Mouse (Mus musculus) splenic B cell, adult 2 months (primary cell): ENCODE data around the gene Zfp318.

Source experiments
- DNase-seq: peaks from one replicate; pipeline ENCODE4 v3.0.0-alpha.2; 2011; ENCODE audit warnings: low read depth, low spot score
- H3K27me3 ChIP-seq: 2 replicates; pipeline ENCODE4 v1.6.1; 2012; ENCODE audit warnings: mild to moderate bottlenecking, low read length, moderate library complexity, mixed read lengths; ENCODE audit not compliant: control insufficient read depth, poor library complexity, insufficient read depth, severe bottlenecking
- H3K36me3 ChIP-seq: 2 replicates; pipeline ENCODE4 v1.6.1; 2012; ENCODE audit warnings: mild to moderate bottlenecking, low read length, moderate library complexity, mixed read lengths; ENCODE audit not compliant: control insufficient read depth, poor library complexity, insufficient read depth, severe bottlenecking

Zfp318 gene

GRCm38 (mm10) chr17:46460673-46461072, 77.1 kb downstream of the Zfp318 start:
- Histone ChIP-seq H3K27me3 (no peaks in the 10 kb centered on the region; the same call in 1 of the 2 replicates), H3K36me3 (no peaks in the 10 kb centered on the region)
- DNase-seq, result no peak

GRCm38 (mm10) chr17:46461347-46461746, 77.8 kb downstream of the Zfp318 start:
- DNase-seq, result no peak
- H3K36me3 ChIP-seq, result no peaks in the 10 kb centered on the region
- H3K27me3 ChIP-seq, result no peaks in the 10 kb centered on the region; the same call in 1 of the 2 replicates

- no peaks in the 10 kb centered on the region for H3K36me3 ChIP-seq
- H3K27me3 ChIP-seq, result no peaks in the 10 kb centered on the region; the same call in 1 of the 2 replicates
- DNase-seq, result no peak
Measured at GRCm38 (mm10) chr17:46462226-46462625, 78.7 kb downstream of the Zfp318 start.

GRCm38 (mm10) chr17:46467830-46468229, 84.3 kb downstream of the Zfp318 start:
- DNase-seq, result no peak
- Histone ChIP-seq H3K27me3 (no peaks in the 10 kb centered on the region; the same call in 1 of the 2 replicates), H3K36me3 (no peaks in the 10 kb centered on the region)
